Mouse (Mus musculus) brown adipose tissue, adult 24 weeks (tissue): Measurements from ENCODE around the gene Impg1. TPM values are rescaled to one million over a fixed set of nuclear protein-coding genes. Genes with fewer than 3 reads are reported as not detected.
"Not testable (repeated sequence)": the region's sequence is repeated elsewhere in the genome, so short reads cannot be mapped to it uniquely, and the experiment has no call there.

Experiments
- H3K27ac ChIP-seq: fragments of 200-500 bp; replicated peaks from 2 replicates; pipeline ENCODE4 v1.5.1; 2012; ENCODE audit warnings: low read depth, mild to moderate bottlenecking, low read length
- H3K4me1 ChIP-seq: fragments of 200-500 bp; 2 replicates; pipeline ENCODE4 v1.6.1; 2012; ENCODE audit warnings: low read length, mixed read lengths; ENCODE audit not compliant: control insufficient read depth, insufficient read depth, insufficient read length
- H3K4me3 ChIP-seq: fragments of 200-500 bp; 2 replicates; pipeline ENCODE4 v1.5.1; 2012; ENCODE audit warnings: low read depth, mild to moderate bottlenecking, low read length, moderate library complexity; ENCODE audit not compliant: insufficient read depth
- polyA plus RNA-seq: library from polyadenylated mRNA; stranded (reverse); fragments of >200 nt; gene quantifications from 2 replicates; pipeline ENCODE4 v1.2.4, GENCODE M21; 2012; ENCODE audit not compliant: missing spikeins, insufficient read depth, insufficient read length

The Impg1 gene
- polyA plus RNA-seq, 1 experiment: not detected

DNA sequence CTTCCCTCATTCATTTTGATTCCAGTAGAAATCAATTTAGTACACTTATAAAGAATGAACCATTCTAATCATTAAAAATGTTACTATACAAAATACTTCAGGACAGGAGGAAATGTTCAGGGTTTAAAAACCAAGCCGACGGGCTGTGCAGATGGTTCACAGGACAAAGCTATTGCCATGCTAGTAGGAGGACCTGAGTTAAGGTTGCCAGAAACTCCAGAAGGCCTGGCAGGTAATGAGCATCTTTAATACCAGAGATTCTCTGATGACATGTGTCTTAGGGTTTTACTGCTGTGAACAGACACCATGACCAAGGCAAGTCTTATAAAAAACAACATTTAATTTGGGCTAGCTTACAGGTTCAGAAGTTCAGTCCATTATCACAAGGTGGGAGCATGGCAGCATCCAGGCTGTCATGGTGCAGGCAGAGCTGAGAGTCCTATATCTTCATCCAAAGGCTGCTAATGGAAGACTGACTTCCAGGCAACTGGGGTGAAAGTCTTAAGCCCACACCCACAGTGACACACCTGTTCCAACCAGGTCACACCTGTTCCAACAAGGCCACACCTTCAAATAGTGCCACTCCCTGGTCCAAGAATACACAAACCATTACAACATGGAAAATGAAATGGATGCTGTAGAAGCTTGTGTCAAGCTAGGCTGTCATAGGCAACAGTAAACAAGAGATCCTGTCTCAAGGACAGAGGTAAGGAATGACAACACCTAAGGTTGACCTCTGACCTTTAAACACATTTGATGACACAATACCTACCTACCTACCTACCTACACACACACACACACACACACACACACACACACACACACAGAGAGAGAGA lies 144.0 kb downstream of the Impg1 start:
- H3K4me1 ChIP-seq, H3K4me3 ChIP-seq, H3K27ac ChIP-seq: not testable (repeated sequence)

DNA sequence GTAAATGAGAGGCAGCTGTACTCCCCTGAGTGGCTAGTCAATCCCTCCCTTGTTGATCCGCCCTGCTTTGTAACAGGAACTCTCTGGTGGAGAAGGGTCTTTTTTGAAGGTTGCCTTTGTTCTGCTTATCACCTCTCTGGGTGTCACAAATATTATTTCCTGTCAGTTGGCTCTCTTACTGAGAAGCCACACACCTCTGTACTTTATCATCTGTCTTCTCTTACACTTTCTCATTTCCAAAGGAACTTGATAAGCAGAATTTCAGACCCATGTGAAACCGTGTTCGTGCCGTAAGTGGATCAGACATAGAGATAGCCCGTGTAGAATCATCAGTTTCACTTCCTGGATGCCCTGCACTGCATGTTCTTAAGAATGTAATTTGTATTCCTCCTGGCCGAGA lies 147.3 kb downstream of the Impg1 start:
- no peak overlapping the region for H3K27ac ChIP-seq
- H3K4me1 ChIP-seq: no peaks in the 10 kb centered on the region
- H3K4me3 ChIP-seq: no peak overlapping the region

DNA sequence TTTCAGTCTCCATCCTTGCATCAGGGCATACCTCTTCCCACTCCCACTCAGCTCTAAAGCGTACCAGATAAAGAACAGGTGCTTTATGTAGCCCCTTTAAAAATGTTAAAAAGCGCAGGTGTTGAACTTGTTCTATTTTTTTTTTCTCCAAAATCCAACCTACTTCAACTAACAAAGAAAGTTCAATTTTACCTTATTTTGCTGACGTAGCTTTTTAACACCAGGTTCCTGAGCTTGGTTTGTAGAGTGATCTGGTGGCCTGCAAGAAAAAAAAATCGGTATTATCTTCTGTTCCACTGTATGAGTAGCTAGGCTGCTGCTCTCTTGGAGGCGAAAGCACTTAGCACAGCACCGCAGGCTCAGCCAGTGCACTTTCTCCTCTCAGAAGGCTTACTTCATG lies 149.4 kb downstream of the Impg1 start:
- Histone ChIP-seq H3K4me3 (no peak overlapping the region), H3K27ac (no peak overlapping the region), H3K4me1 (no peaks in the 10 kb centered on the region)

DNA sequence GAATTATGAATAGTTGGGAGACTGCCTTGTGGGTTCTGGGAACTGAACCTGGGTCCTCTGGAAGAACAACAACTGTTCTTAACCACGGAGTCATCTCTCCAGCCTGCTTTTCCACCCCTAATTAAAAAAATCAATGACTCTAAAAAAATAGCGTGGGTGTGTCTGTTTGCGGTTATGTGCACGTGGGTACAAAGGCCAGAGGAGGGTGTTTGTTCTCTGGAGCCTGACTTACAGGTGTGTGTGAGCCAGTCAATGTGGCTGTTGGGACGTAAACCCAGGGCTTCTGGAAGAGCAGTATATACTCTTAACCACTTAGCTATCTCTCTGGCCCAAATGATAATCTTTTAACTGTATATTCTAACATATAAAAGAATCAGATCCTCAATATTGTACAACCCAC lies 151.7 kb downstream of the Impg1 start:
- Histone ChIP-seq H3K4me1 (no peaks in the 10 kb centered on the region), H3K27ac (no peak overlapping the region), H3K4me3 (no peak overlapping the region)

- Histone ChIP-seq H3K4me1 (no peaks in the 10 kb centered on the region), H3K27ac (no peak overlapping the region), H3K4me3 (no peak overlapping the region)
Measured at GRCm38 (mm10) chr9:80307629-80308028, 157.7 kb downstream of the Impg1 start.

DNA sequence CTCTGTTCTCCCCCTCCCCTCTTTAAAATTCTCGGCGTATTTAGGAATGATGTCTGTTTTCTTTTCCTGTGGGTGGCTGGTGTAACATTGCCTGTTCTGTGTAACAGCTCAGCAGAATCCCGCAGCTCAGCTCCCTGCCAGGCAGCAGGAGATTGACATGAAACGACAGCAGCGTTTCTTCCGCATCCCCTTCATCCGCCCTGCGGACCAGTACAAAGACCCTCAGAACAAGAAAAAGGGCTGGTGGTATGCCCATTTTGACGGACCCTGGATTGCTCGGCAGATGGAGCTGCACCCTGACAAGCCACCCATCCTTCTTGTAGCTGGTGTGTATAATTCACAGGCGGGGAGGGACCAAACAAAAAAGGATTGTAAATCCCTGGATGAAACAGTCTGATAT lies 158.4 kb downstream of the Impg1 start:
- Histone ChIP-seq H3K4me1 (no peaks in the 10 kb centered on the region), H3K27ac (no peak overlapping the region), H3K4me3 (no peak overlapping the region)

DNA sequence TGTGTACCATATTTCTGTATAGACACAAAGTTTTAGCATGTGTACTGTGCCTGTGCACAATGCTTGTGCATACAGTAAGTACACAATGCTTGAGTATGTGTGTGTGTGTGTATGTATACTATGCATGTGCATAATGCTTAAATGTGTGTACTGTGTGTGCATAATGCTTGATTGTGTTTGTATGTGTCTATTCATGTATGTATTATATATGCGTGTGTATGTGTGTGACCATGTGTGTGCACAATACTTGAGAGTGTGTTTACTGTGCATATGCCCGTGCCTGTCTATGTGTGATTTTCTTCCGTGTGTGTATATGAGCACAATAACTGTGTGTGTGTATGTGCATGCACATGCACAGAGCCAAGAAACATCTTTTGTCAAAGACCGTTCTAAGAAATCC lies 158.9 kb downstream of the Impg1 start:
- Histone ChIP-seq H3K4me1 (no peaks in the 10 kb centered on the region), H3K27ac (no peak overlapping the region), H3K4me3 (no peak overlapping the region)

- Histone ChIP-seq H3K4me3 (no peak overlapping the region), H3K27ac (no peak overlapping the region), H3K4me1 (no peaks in the 10 kb centered on the region)
Measured at GRCm38 (mm10) chr9:80303518-80303917, 161.8 kb downstream of the Impg1 start.

DNA sequence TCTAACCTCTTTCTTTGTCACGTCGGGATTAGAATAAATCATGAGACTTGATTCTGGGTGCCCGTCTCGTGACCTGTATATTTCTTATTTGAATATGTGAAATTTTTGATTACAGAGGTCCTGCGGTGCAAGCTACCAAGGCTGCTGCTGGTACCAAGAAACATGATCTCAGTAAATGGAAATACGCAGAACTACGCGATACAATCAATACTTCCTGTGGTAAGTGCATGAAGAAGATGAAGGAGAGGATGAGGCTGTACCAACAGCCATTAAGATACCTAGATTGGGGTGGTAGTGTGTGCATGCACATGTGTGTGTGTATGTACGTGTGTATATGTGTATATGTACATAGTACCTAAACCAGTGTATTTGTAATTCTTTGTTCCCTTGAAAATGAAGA lies 166.2 kb downstream of the Impg1 start:
- Histone ChIP-seq H3K27ac (no peak overlapping the region), H3K4me3 (no peak overlapping the region), H3K4me1 (no peaks in the 10 kb centered on the region)

GRCm38 (mm10) chr9:80296086-80296485 lies 169.2 kb downstream of the Impg1 start:
- H3K4me3 ChIP-seq: no peak overlapping the region
- H3K4me1 ChIP-seq: no peaks in the 10 kb centered on the region
- H3K27ac ChIP-seq: no peak overlapping the region

- H3K27ac ChIP-seq: no peak overlapping the region
- no peaks in the 10 kb centered on the region for H3K4me1 ChIP-seq
- H3K4me3 ChIP-seq: no peak overlapping the region
Measured at GRCm38 (mm10) chr9:80293056-80293584, 172.2 kb downstream of the Impg1 start.

- no peaks in the 10 kb centered on the region for H3K4me1 ChIP-seq
- no peak overlapping the region for H3K4me3 ChIP-seq
- no peak overlapping the region for H3K27ac ChIP-seq
Measured at GRCm38 (mm10) chr9:80286845-80287244, 178.4 kb downstream of the Impg1 start.

- Histone ChIP-seq H3K4me3 (no peak overlapping the region), H3K27ac (no peak overlapping the region), H3K4me1 (no peaks in the 10 kb centered on the region)
Measured at GRCm38 (mm10) chr9:80284539-80285174, 180.6 kb downstream of the Impg1 start.

GRCm38 (mm10) chr9:80282426-80282825 lies 182.9 kb downstream of the Impg1 start:
- Histone ChIP-seq H3K4me3 (no peak overlapping the region), H3K4me1 (no peaks in the 10 kb centered on the region), H3K27ac (no peak overlapping the region)

- Histone ChIP-seq H3K4me3 (no peak overlapping the region), H3K27ac (no peak overlapping the region), H3K4me1 (no peaks in the 10 kb centered on the region)
Measured at GRCm38 (mm10) chr9:80280724-80281123, 184.6 kb downstream of the Impg1 start.

DNA sequence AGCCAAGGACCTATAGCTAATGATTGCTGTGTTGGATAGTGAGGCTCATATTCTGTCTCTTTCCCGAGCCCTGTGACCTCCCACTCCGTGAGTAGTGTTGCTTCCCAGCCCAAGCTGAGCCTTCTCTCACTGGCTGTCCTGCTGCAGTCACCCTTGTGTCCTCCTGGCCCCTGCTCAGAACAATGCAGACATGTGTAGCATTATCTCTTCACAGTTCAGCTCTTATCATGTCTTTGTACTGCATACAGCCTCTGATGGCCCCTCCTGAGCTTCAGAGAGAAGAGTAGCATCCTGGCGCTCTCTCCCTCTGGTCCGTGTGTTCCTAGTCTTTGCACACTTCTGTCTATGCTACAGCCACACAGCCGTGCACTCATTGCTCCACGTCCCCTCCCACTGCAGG lies 187.5 kb downstream of the Impg1 start:
- Histone ChIP-seq H3K4me1 (no peaks in the 10 kb centered on the region), H3K27ac (no peak overlapping the region), H3K4me3 (no peak overlapping the region)
